Mouse (Mus musculus): ENCODE results near the gene Naa60.
A peak's percentile ranks its signal among the peaks of the same experiment; 100 is the strongest.
"Not testable (repeated sequence)": the region's sequence is repeated elsewhere in the genome, so short reads cannot be mapped to it uniquely, and the experiment has no call there.

Gene Naa60

GRCm38 (mm10) chr16:3872216-3873047 lies at the start of gene Naa60:
TSS of gene Naa60 (plus strand) at chr16:3872375.
- peak; percentile 85 to 87 for DNase-seq (ENCODE audit: low spot score in 2 of 2)

- no peak for DNase-seq (ENCODE audit: low spot score in 2 of 2)
Observed at GRCm38 (mm10) chr16:3828021-3828420, 44.2 kb upstream of the Naa60 start.

- no peak for DNase-seq (ENCODE audit: low spot score in 2 of 2)
Observed at GRCm38 (mm10) chr16:3829727-3830126, 42.4 kb upstream of the Naa60 start.

- no peak for DNase-seq (ENCODE audit: low spot score in 2 of 2)
Observed at GRCm38 (mm10) chr16:3830588-3831109, 41.5 kb upstream of the Naa60 start, which contains the start of gene Olfr15. TSS of gene Olfr15 (plus strand) at chr16:3830878.

- DNase-seq (ENCODE audit: low spot score in 2 of 2) = no peak
Observed at GRCm38 (mm10) chr16:3835461-3835860, 36.7 kb upstream of the Naa60 start.

- no peak for DNase-seq (ENCODE audit: low spot score in 2 of 2)
Observed at GRCm38 (mm10) chr16:3839157-3839885, 32.9 kb upstream of the Naa60 start.

GRCm38 (mm10) chr16:3842989-3843388 lies 29.2 kb upstream of the Naa60 start:
- DNase-seq (ENCODE audit: low spot score in 2 of 2) = no peak

GRCm38 (mm10) chr16:3843796-3844195 lies 28.4 kb upstream of the Naa60 start:
- DNase-seq (ENCODE audit: low spot score in 2 of 2) = no peak

- DNase-seq (ENCODE audit: low spot score in 2 of 2) = peak; percentile 92 to 96
Observed at GRCm38 (mm10) chr16:3846711-3847518, 25.3 kb upstream of the Naa60 start, which contains the start of gene Zfp174. TSS of gene Zfp174 (plus strand) at chr16:3847268.

- DNase-seq (ENCODE audit: low spot score in 2 of 2) = no peak
Observed at GRCm38 (mm10) chr16:3847871-3848270, 24.3 kb upstream of the Naa60 start.

- no peak for DNase-seq (ENCODE audit: low spot score in 2 of 2)
Observed at GRCm38 (mm10) chr16:3848416-3848815, 23.8 kb upstream of the Naa60 start.

GRCm38 (mm10) chr16:3851301-3851700 lies 20.9 kb upstream of the Naa60 start:
- not testable (repeated sequence) for DNase-seq (ENCODE audit: low spot score in 2 of 2)

- DNase-seq (ENCODE audit: low spot score in 2 of 2) = no peak
Observed at GRCm38 (mm10) chr16:3852586-3852985, 19.6 kb upstream of the Naa60 start.

- DNase-seq (ENCODE audit: low spot score in 2 of 2) = no peak
Observed at GRCm38 (mm10) chr16:3854437-3855182, 17.6 kb upstream of the Naa60 start.

- no peak for DNase-seq (ENCODE audit: low spot score in 2 of 2)
Observed at GRCm38 (mm10) chr16:3855776-3856175, 16.4 kb upstream of the Naa60 start.

GRCm38 (mm10) chr16:3859254-3859653 lies 12.9 kb upstream of the Naa60 start:
- no peak for DNase-seq (ENCODE audit: low spot score in 2 of 2)

GRCm38 (mm10) chr16:3871815-3872214 lies 360 bp upstream of the Naa60 start:
- no peak for DNase-seq (ENCODE audit: low spot score in 2 of 2)

GRCm38 (mm10) chr16:3876346-3876745 lies 4.2 kb downstream of the Naa60 start:
- no peak for DNase-seq (ENCODE audit: low spot score in 2 of 2)

GRCm38 (mm10) chr16:3884201-3885064 lies 12.3 kb downstream of the Naa60 start, which contains the start of the genes Zfp597 and Gm20695:
TSS of gene Zfp597 (minus strand) at chr16:3884561.
TSS of gene Gm20695 (plus strand) at chr16:3884648.
- DNase-seq (ENCODE audit: low spot score in 2 of 2) = peak; percentile 92 to 93

All from right cerebral cortex, postnatal 36 days (tissue).